Mouse (Mus musculus): ENCODE data around the gene Shroom4. TPM values are rescaled to one million over a fixed set of nuclear protein-coding genes. Genes with fewer than 3 reads are reported as not detected.

Gene Shroom4
- polyA plus RNA-seq, 1 experiment from 2014 or later, result 6.1 TPM

DNA sequence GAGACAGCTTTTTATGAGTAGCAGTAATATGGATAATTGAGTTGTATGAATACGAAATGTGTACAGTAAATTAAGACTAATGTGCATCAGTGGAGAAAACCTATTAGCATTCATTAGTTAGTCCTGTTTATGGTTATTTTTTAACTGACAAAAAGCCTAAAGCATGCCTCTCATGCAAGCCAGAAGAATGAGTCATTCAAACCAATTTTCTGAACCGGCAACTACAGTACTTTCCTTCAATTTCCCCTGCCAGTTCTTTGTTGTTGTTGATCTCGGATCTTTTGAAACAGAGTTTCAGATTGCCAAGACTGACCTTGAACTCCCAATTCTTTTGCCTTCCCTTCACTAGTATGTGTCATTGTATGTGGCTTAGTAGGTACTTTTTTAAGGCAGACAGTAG, 117.6 kb downstream of the Shroom4 start:
- WGBS, result 75% methylated on average over 3 of the region's 3 CpGs
- no peaks in the 10 kb centered on the region for H3K4me1 ChIP-seq (ENCODE audit: control insufficient read depth, insufficient read depth, low read length)
- H3K9ac ChIP-seq (replicated peaks; ENCODE audit: low read depth, low read length), result no peak overlapping the region
- no peak overlapping the region for H3K27ac ChIP-seq (ENCODE audit: low read length)
- H3K4me2 ChIP-seq (replicated peaks; ENCODE audit: low read depth, low read length), result no peak overlapping the region
- no peak for ATAC-seq (ENCODE audit: insufficient number of reproducible peaks, insufficient read depth, low FRiP score, low read depth)
- no peaks in the 10 kb centered on the region for H3K9me3 ChIP-seq (ENCODE audit: control insufficient read depth, low read depth, low read length)
- no peaks in the 10 kb centered on the region for H3K36me3 ChIP-seq (ENCODE audit: control insufficient read depth, insufficient read depth, low read length)
- no peaks in the 10 kb centered on the region for H3K27me3 ChIP-seq (ENCODE audit: control insufficient read depth, insufficient read depth, low read length)
- H3K4me3 ChIP-seq (ENCODE audit: low read depth, low read length), result no peak overlapping the region

DNA sequence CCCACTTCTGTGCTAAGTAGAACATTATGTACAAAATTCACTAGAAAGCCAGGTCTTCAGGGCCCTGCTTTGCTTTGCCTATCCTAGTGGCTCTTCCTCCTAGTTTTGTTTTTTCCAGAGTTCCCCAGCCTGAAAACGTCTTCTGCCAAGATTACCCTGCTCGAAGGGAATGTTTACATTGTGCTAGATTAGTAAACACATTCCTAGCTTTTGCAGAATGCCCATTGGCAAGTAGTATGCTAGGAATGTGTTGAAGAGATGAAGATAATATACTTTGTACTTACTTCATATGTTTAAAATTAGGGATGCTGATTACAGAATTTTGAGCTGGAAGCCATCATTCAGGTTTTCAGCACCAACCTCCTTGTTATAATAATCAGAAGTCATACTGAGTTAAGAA, 118.8 kb downstream of the Shroom4 start:
- Histone ChIP-seq H3K9ac (replicated peaks; ENCODE audit: low read depth, low read length) (no peak overlapping the region), H3K9me3 (ENCODE audit: control insufficient read depth, low read depth, low read length) (no peaks in the 10 kb centered on the region), H3K4me1 (ENCODE audit: control insufficient read depth, insufficient read depth, low read length) (no peaks in the 10 kb centered on the region), H3K27me3 (ENCODE audit: control insufficient read depth, insufficient read depth, low read length) (no peaks in the 10 kb centered on the region), H3K27ac (ENCODE audit: low read length) (no peak overlapping the region), H3K4me2 (replicated peaks; ENCODE audit: low read depth, low read length) (no peak overlapping the region), H3K36me3 (ENCODE audit: control insufficient read depth, insufficient read depth, low read length) (no peaks in the 10 kb centered on the region), H3K4me3 (ENCODE audit: low read depth, low read length) (no peak overlapping the region)
- 24% methylated on average over 2 of the region's 2 CpGs for WGBS
- no peak for ATAC-seq (ENCODE audit: insufficient number of reproducible peaks, insufficient read depth, low FRiP score, low read depth)

DNA sequence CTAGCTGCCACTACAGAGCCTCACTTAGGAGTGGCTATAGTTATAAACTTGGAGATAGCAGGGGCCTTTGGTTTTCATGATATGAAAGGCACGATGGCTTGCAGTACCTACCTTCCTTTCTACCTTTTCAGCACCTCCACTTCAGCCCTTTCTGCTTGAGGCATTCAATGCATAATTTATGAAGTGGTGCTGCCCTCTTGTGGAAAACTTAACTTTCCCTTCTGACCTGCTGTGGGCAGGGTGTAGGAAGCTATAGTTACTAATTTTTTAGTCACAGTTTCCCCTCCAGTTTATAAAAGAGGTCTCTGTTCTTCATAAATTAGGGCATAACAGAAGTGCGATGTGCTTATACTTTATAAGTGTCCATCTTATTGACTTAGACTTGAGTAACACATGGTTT, 123.3 kb downstream of the Shroom4 start:
- Histone ChIP-seq H3K36me3 (ENCODE audit: control insufficient read depth, insufficient read depth, low read length) (no peaks in the 10 kb centered on the region), H3K9me3 (ENCODE audit: control insufficient read depth, low read depth, low read length) (no peaks in the 10 kb centered on the region)

GRCm38 (mm10) chrX:6536636-6537035, 137.0 kb downstream of the Shroom4 start:
- no peak overlapping the region for H3K4me3 ChIP-seq (ENCODE audit: low read depth, low read length)
- ATAC-seq (ENCODE audit: insufficient number of reproducible peaks, insufficient read depth, low FRiP score, low read depth), result no peak
- WGBS, result 81% methylated on average over 2 of the region's 2 CpGs

More for the DNA sequence above, 123.3 kb downstream of the Shroom4 start:
- no peak overlapping the region for H3K27ac ChIP-seq (ENCODE audit: low read length)
- no peak overlapping the region for H3K9ac ChIP-seq (replicated peaks; ENCODE audit: low read depth, low read length)
- WGBS, result 79% methylated on average over 2 of the region's 2 CpGs
- H3K4me2 ChIP-seq (replicated peaks; ENCODE audit: low read depth, low read length), result no peak overlapping the region
- ATAC-seq (ENCODE audit: insufficient number of reproducible peaks, insufficient read depth, low FRiP score, low read depth), result no peak
- H3K4me1 ChIP-seq (ENCODE audit: control insufficient read depth, insufficient read depth, low read length), result no peaks in the 10 kb centered on the region
- H3K27me3 ChIP-seq (ENCODE audit: control insufficient read depth, insufficient read depth, low read length), result no peaks in the 10 kb centered on the region
- no peak overlapping the region for H3K4me3 ChIP-seq (ENCODE audit: low read depth, low read length)

DNA sequence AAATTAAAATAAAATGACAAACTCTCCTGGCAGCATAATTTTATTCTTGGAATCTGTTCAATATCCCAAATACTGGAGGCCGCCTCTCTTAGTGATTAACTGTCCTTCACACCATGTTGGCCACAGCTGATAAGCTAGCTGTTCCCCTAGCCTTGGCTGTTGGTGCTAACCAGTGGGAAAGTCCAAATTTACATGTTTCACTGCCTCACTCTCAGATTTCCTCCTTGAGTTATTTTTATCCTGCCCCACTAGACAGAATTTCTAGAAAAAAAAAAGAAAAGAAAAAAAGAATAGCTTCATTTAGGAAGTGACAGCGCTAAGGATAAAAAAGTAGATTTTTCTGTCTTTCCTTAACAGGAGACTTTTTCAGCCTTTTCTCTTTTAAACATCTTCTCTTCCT, 138.0 kb downstream of the Shroom4 start:
- H3K27me3 ChIP-seq (ENCODE audit: control insufficient read depth, insufficient read depth, low read length), result no peaks in the 10 kb centered on the region
- no peaks in the 10 kb centered on the region for H3K36me3 ChIP-seq (ENCODE audit: control insufficient read depth, insufficient read depth, low read length)
- H3K9me3 ChIP-seq (ENCODE audit: control insufficient read depth, low read depth, low read length), result no peaks in the 10 kb centered on the region
- no peak for ATAC-seq (ENCODE audit: insufficient number of reproducible peaks, insufficient read depth, low FRiP score, low read depth)
- H3K4me1 ChIP-seq (ENCODE audit: control insufficient read depth, insufficient read depth, low read length), result no peaks in the 10 kb centered on the region
- H3K4me2 ChIP-seq (replicated peaks; ENCODE audit: low read depth, low read length), result no peak overlapping the region
- no peak overlapping the region for H3K27ac ChIP-seq (ENCODE audit: low read length)
- no peak overlapping the region for H3K4me3 ChIP-seq (ENCODE audit: low read depth, low read length)
- WGBS, result 75% methylated on average over 2 of the region's 2 CpGs
- no peak overlapping the region for H3K9ac ChIP-seq (replicated peaks; ENCODE audit: low read depth, low read length)

More at GRCm38 (mm10) chrX:6536636-6537035, 137.0 kb downstream of the Shroom4 start:
- Histone ChIP-seq H3K27me3 (ENCODE audit: control insufficient read depth, insufficient read depth, low read length) (no peaks in the 10 kb centered on the region), H3K36me3 (ENCODE audit: control insufficient read depth, insufficient read depth, low read length) (no peaks in the 10 kb centered on the region), H3K27ac (ENCODE audit: low read length) (no peak overlapping the region), H3K4me1 (ENCODE audit: control insufficient read depth, insufficient read depth, low read length) (no peaks in the 10 kb centered on the region), H3K9me3 (ENCODE audit: control insufficient read depth, low read depth, low read length) (no peaks in the 10 kb centered on the region), H3K4me2 (replicated peaks; ENCODE audit: low read depth, low read length) (no peak overlapping the region), H3K9ac (replicated peaks; ENCODE audit: low read depth, low read length) (no peak overlapping the region)

GRCm38 (mm10) chrX:6565066-6565465, 165.4 kb downstream of the Shroom4 start:
- 93% methylated on average over 1 of the region's 1 CpGs for WGBS
- ATAC-seq (ENCODE audit: insufficient number of reproducible peaks, insufficient read depth, low FRiP score, low read depth), result no peak
- Histone ChIP-seq H3K4me1 (ENCODE audit: control insufficient read depth, insufficient read depth, low read length) (no peaks in the 10 kb centered on the region), H3K36me3 (ENCODE audit: control insufficient read depth, insufficient read depth, low read length) (no peaks in the 10 kb centered on the region), H3K27me3 (ENCODE audit: control insufficient read depth, insufficient read depth, low read length) (no peaks in the 10 kb centered on the region), H3K9me3 (ENCODE audit: control insufficient read depth, low read depth, low read length) (no peaks in the 10 kb centered on the region), H3K9ac (replicated peaks; ENCODE audit: low read depth, low read length) (no peak overlapping the region), H3K4me3 (ENCODE audit: low read depth, low read length) (no peak overlapping the region), H3K4me2 (replicated peaks; ENCODE audit: low read depth, low read length) (no peak overlapping the region), H3K27ac (ENCODE audit: low read length) (no peak overlapping the region)

DNA sequence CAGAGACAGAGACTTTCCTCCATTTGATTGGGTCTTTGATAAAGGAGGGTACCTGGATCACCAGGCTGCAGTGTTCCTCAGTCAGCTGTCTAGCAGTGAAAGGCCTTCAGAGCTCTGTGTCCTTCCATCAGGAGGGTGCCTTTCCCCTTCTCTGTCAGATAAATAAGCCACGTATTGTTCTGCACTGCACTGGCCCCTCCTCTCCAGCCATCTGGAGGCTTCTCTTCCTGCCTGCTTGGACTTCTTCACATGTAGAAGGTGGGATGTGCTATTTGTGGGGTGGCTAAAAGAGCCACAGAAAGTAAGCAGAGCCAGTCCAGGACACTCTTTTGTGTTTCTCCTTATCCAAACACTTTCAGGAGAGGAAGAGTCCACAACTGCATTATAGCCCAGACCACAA, 174.9 kb downstream of the Shroom4 start:
- Histone ChIP-seq H3K27ac (ENCODE audit: low read length) (no peak overlapping the region), H3K36me3 (ENCODE audit: control insufficient read depth, insufficient read depth, low read length) (no peaks in the 10 kb centered on the region), H3K4me1 (ENCODE audit: control insufficient read depth, insufficient read depth, low read length) (no peaks in the 10 kb centered on the region), H3K4me2 (replicated peaks; ENCODE audit: low read depth, low read length) (no peak overlapping the region), H3K9ac (replicated peaks; ENCODE audit: low read depth, low read length) (no peak overlapping the region), H3K27me3 (ENCODE audit: control insufficient read depth, insufficient read depth, low read length) (no peaks in the 10 kb centered on the region), H3K9me3 (ENCODE audit: control insufficient read depth, low read depth, low read length) (no peaks in the 10 kb centered on the region), H3K4me3 (ENCODE audit: low read depth, low read length) (no peak overlapping the region)
- WGBS, result 25% methylated on average over 1 of the region's 1 CpGs
- ATAC-seq (ENCODE audit: insufficient number of reproducible peaks, insufficient read depth, low FRiP score, low read depth), result no peak

DNA sequence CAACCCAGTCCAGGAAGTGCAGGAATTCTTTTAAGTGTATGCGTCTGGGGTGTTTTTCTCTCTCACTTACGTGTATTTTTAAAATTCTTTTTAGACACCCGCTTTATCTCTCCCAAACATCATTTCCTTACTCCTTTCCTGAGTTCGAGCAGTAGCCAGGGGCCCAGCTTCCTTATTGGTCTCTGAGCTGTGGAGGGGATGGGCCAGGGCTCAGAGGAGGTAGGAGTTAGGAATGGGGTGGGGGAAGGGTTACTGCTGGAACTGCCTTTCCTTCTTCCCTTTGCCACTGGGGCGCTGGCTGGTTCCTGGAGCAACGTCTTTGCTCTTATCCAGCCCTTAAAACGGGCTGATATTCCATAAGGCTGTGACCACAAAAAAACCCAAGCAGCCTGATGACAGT, 177.3 kb downstream of the Shroom4 start:
- Histone ChIP-seq H3K9me3 (ENCODE audit: control insufficient read depth, low read depth, low read length) (no peaks in the 10 kb centered on the region), H3K4me1 (ENCODE audit: control insufficient read depth, insufficient read depth, low read length) (no peaks in the 10 kb centered on the region), H3K36me3 (ENCODE audit: control insufficient read depth, insufficient read depth, low read length) (no peaks in the 10 kb centered on the region), H3K4me3 (ENCODE audit: low read depth, low read length) (no peak overlapping the region), H3K4me2 (replicated peaks; ENCODE audit: low read depth, low read length) (no peak overlapping the region), H3K9ac (replicated peaks; ENCODE audit: low read depth, low read length) (no peak overlapping the region), H3K27me3 (ENCODE audit: control insufficient read depth, insufficient read depth, low read length) (no peaks in the 10 kb centered on the region), H3K27ac (ENCODE audit: low read length) (no peak overlapping the region)
- no peak for ATAC-seq (ENCODE audit: insufficient number of reproducible peaks, insufficient read depth, low FRiP score, low read depth)
- WGBS, result 39% methylated on average over 7 of the region's 7 CpGs

DNA sequence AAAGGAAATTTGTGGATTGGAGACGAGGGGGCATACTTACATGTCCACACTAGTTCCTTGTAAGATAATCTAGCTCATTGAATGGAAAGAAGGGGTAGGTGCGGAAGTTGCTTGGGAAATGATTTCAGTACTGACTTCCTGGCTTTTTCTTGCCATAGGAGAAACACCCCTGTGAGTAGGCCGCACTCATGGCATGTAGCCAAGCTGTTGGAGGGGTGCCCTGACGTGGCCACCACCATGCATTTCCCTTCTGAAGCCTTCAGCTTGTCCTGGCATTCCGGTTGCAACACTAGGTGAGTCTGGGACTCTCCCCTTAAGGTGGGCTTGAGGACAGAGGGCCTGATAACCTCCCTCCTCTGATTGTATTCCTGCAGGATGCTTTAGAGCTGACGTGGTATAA, 181.0 kb downstream of the Shroom4 start:
- H3K36me3 ChIP-seq (ENCODE audit: control insufficient read depth, insufficient read depth, low read length), result no peaks in the 10 kb centered on the region
- no peaks in the 10 kb centered on the region for H3K27me3 ChIP-seq (ENCODE audit: control insufficient read depth, insufficient read depth, low read length)
- no peak overlapping the region for H3K9ac ChIP-seq (replicated peaks; ENCODE audit: low read depth, low read length)
- no peaks in the 10 kb centered on the region for H3K9me3 ChIP-seq (ENCODE audit: control insufficient read depth, low read depth, low read length)
- no peak overlapping the region for H3K4me3 ChIP-seq (ENCODE audit: low read depth, low read length)
- no peak overlapping the region for H3K4me2 ChIP-seq (replicated peaks; ENCODE audit: low read depth, low read length)
- no peaks in the 10 kb centered on the region for H3K4me1 ChIP-seq (ENCODE audit: control insufficient read depth, insufficient read depth, low read length)
- 80% methylated on average over 6 of the region's 6 CpGs for WGBS
- ATAC-seq (ENCODE audit: insufficient number of reproducible peaks, insufficient read depth, low FRiP score, low read depth), result no peak
- no peak overlapping the region for H3K27ac ChIP-seq (ENCODE audit: low read length)
